23 mouse cellular contexts compared by ENCODE assay signal in genomic region chr2:50742421-50742820, GRCm38 (mm10).
"Had no signal": no experiment of that assay in that cellular context is flagged by ENCODE, and none has a peak within 500 bp of the region (broad histone marks: within the 10 kb centered on the region; RNA-seq: fewer than 3 reads in every experiment).

No protein-coding gene starts in this region.

- H3K4me2 ChIP-seq: heart, embryonic 12.5 days; hindbrain, embryonic 12.5 days; hindbrain, embryonic 14.5 days; intestine, embryonic 15.5 days; limb, embryonic 12.5 days had no signal

- H3K4me3 ChIP-seq: heart, embryonic 10.5 days; heart, embryonic 12.5 days; hindbrain, embryonic 10.5 days; hindbrain, embryonic 12.5 days; intestine, embryonic 15.5 days; layer of hippocampus, adult 2 months; left cerebral cortex, adult 2 months; limb, embryonic 10.5 days; limb, embryonic 12.5 days had no signal

- H3K9me3 ChIP-seq: heart, embryonic 10.5 days; heart, embryonic 12.5 days; hindbrain, embryonic 10.5 days; hindbrain, embryonic 12.5 days; intestine, embryonic 15.5 days; limb, embryonic 10.5 days; limb, embryonic 12.5 days had no signal

- H3K27ac ChIP-seq: heart, embryonic 10.5 days; hindbrain, embryonic 10.5 days; hindbrain, embryonic 12.5 days; hindbrain, embryonic 14.5 days; intestine, embryonic 15.5 days; layer of hippocampus, adult 2 months; left cerebral cortex, adult 2 months; limb, embryonic 10.5 days; limb, embryonic 12.5 days had no signal

- DNase-seq: forebrain, postnatal 0 days; gastrocnemius, postnatal 14 days; heart, adult 18-20 months; heart, postnatal 10 days; heart, postnatal 4 days; kidney, adult 18-20 months; kidney, adult 8-10 months; kidney, postnatal 10 days; kidney, postnatal 25 days; kidney, postnatal 4 days had no signal

- H3K27me3 ChIP-seq: hindbrain, embryonic 12.5 days; intestine, embryonic 15.5 days; limb, embryonic 12.5 days had no signal

- H3K9ac ChIP-seq: forebrain, postnatal 0 days; heart, embryonic 12.5 days; hindbrain, embryonic 12.5 days; hindbrain, embryonic 14.5 days; intestine, embryonic 15.5 days; limb, embryonic 12.5 days had no signal

- ATAC-seq: forebrain, postnatal 0 days; hindbrain, embryonic 16.5 days; inflammation-experienced regulatory T-cells, adult 6 months; intestine, embryonic 15.5 days; intestine, postnatal 0 days had no signal

- H3K36me3 ChIP-seq: heart, embryonic 10.5 days; heart, embryonic 12.5 days; hindbrain, embryonic 10.5 days; hindbrain, embryonic 12.5 days; intestine, embryonic 15.5 days; limb, embryonic 10.5 days; limb, embryonic 12.5 days had no signal

- H3K4me1 ChIP-seq: heart, embryonic 12.5 days; intestine, embryonic 15.5 days had no signal
